Mouse (Mus musculus) MEL (cell line): Measurements from ENCODE around the gene Ndufa13.

Experiments used
- CTCF ChIP-seq, 3 experiments: IDR thresholded peaks in 2 of 3; conservative IDR thresholded peaks in 1 of 3; 2 replicates each; pipeline ENCODE4 v1.5.1; 2011 to 2012; ENCODE audit warnings: low read length in 3 of 3, low read depth in 2 of 3, mild to moderate bottlenecking in 2 of 3, improper control_type of control experiment in 1 of 3, inconsistent platforms in 1 of 3, mixed read lengths in 1 of 3, moderate library complexity in 1 of 3; ENCODE audit not compliant: control insufficient read depth in 1 of 3, insufficient read depth in 1 of 3, poor library complexity in 1 of 3, severe bottlenecking in 1 of 3
- ELF1 ChIP-seq: IDR thresholded peaks from 2 replicates; pipeline ENCODE4 v1.6.1; 2014; ENCODE audit warnings: low read depth, mild to moderate bottlenecking, inconsistent platforms, low read length, improper control_type of control experiment, moderate library complexity
- EP300 ChIP-seq, 2 experiments: IDR thresholded peaks; 2 replicates each; pipeline ENCODE4 v1.6.1; 2011; ENCODE audit warnings: improper control_type of control experiment in 2 of 2, low read length in 2 of 2, low read depth in 1 of 2, mild to moderate bottlenecking in 1 of 2
- MAZ ChIP-seq: IDR thresholded peaks from 2 replicates; pipeline ENCODE4 v1.6.1; 2012; ENCODE audit warnings: low read depth, mild to moderate bottlenecking, inconsistent platforms, low read length, improper control_type of control experiment
- MEF2A ChIP-seq: IDR thresholded peaks from 2 replicates; pipeline ENCODE4 v1.6.1; 2014; ENCODE audit warnings: low read depth, mild to moderate bottlenecking, inconsistent platforms, low read length, improper control_type of control experiment; ENCODE audit not compliant: poor library complexity, insufficient replicate concordance, severe bottlenecking; ENCODE audit errors: extremely low read depth
- MXI1 ChIP-seq: IDR thresholded peaks from 2 replicates; pipeline ENCODE4 v1.6.1; 2011; ENCODE audit warnings: mild to moderate bottlenecking, low read depth, low read length, improper control_type of control experiment
- POLR2A ChIP-seq, 2 experiments: IDR thresholded peaks; 2 replicates each; pipeline ENCODE4 v1.6.1; 2011 to 2012; ENCODE audit warnings: low read length in 2 of 2, mild to moderate bottlenecking in 2 of 2, control low read depth in 1 of 2, improper control_type of control experiment in 1 of 2, low read depth in 1 of 2, moderate library complexity in 1 of 2; ENCODE audit not compliant: control insufficient read depth in 1 of 2, insufficient read depth in 1 of 2, poor library complexity in 1 of 2
- POLR2AphosphoS2 ChIP-seq: IDR thresholded peaks from 2 replicates; pipeline ENCODE4 v1.6.1; 2011; ENCODE audit warnings: low read length, improper control_type of control experiment
- TAL1 ChIP-seq: IDR thresholded peaks from 2 replicates; pipeline ENCODE4 v1.6.1; 2012; ENCODE audit warnings: mild to moderate bottlenecking, inconsistent platforms, low read length, moderate library complexity, mixed read lengths
- USF1 ChIP-seq: IDR thresholded peaks from 2 replicates; pipeline ENCODE4 v1.6.1; 2014; ENCODE audit warnings: low read depth, mild to moderate bottlenecking, inconsistent platforms, low read length, improper control_type of control experiment, moderate library complexity
- USF2 ChIP-seq, 2 experiments: IDR thresholded peaks; 2 replicates each; pipeline ENCODE4 v1.6.1; 2011 to 2012; ENCODE audit warnings: improper control_type of control experiment in 2 of 2, low read length in 2 of 2, borderline replicate concordance in 1 of 2, inconsistent platforms in 1 of 2, low read depth in 1 of 2, mild to moderate bottlenecking in 1 of 2; ENCODE audit not compliant: insufficient read depth in 1 of 2

- TF ChIP-seq MEF2A (no peak), EP300 (IDR thresholded peaks at IDR 0.05; ENCODE audit: low read depth in 1 of 2, low read length in 2 of 2) (peak in 1 of 2 experiments; percentile 27; a peak in 1 of 4 replicates), CTCF (IDR thresholded peaks at IDR 0.05 in 2 of 3, conservative IDR thresholded peaks at IDR 0.05 in 1 of 3; ENCODE audit: control insufficient read depth in 1 of 3, insufficient read depth in 1 of 3, low read depth in 2 of 3, low read length in 3 of 3, poor library complexity in 1 of 3, severe bottlenecking in 1 of 3) (peak in 2 of 3 experiments; percentile 21 to 30; a peak in 4 of 6 replicates), ELF1 (peak; percentile 100), POLR2A (IDR thresholded peaks at IDR 0.05; ENCODE audit: control insufficient read depth in 1 of 2, insufficient read depth in 1 of 2, low read depth in 1 of 2, low read length in 2 of 2, poor library complexity in 1 of 2) (peak; percentile 79 to 96), USF1 (no peak), TAL1 (no peak), POLR2AphosphoS2 (peak; percentile 98), MXI1 (peak; percentile 87), USF2 (IDR thresholded peaks at IDR 0.05; ENCODE audit: borderline replicate concordance in 1 of 2, insufficient read depth in 1 of 2, low read depth in 1 of 2, low read length in 2 of 2) (no peak), MAZ (peak; percentile 69; the same call in 1 of the 2 replicates)
Observed at GRCm38 (mm10) chr8:69901484-69902162, 735 bp downstream of the Ndufa13 start.
